Mouse (Mus musculus): Measurements from ENCODE around the gene Azi2.

- TF ChIP-seq GATA1 (IDR thresholded peaks at IDR 0.05; ENCODE audit: borderline replicate concordance, low read length) (no peak), FLI1 (IDR thresholded peaks at IDR 0.05; ENCODE audit: low read length) (no peak)
Observed at GRCm38 (mm10) chr9:118053286-118053685, 13.0 kb downstream of the Azi2 start.

All from megakaryocyte, embryonic 14.5 days (primary cell).